Mouse (Mus musculus): Measurements from ENCODE around the gene Asic1. TPM values are rescaled to one million over a fixed set of nuclear protein-coding genes. Genes with fewer than 3 reads are reported as not detected.

Asic1 gene
- polyA plus RNA-seq, 1 experiment from 2014 or later, result 0.13 TPM

- no peaks in the 10 kb centered on the region for H3K36me3 ChIP-seq (ENCODE audit: inconsistent target)
- peaks cover 40% of the 10 kb centered on the region for H3K79me2 ChIP-seq (ENCODE audit: inconsistent target)
- H3K27ac ChIP-seq, result peak overlapping the region; percentile 49
- peak overlapping the region; percentile 41 for H3K4me3 ChIP-seq (ENCODE audit: inconsistent target)
- 35% methylated on average over 9 of the region's 10 CpGs for WGBS (ENCODE audit: missing documents)
Observed at GRCm38 (mm10) chr15:99651984-99652872, 17.9 kb upstream of the Asic1 start.

- Histone ChIP-seq H3K36me3 (ENCODE audit: inconsistent target) (no peaks in the 10 kb centered on the region), H3K4me3 (ENCODE audit: inconsistent target) (no peak overlapping the region), H3K79me2 (ENCODE audit: inconsistent target) (peaks cover 29% of the 10 kb centered on the region), H3K27ac (no peak overlapping the region)
- WGBS (ENCODE audit: missing documents), result 22% methylated on average over 8 of the region's 8 CpGs
Observed at GRCm38 (mm10) chr15:99653291-99653690, 16.9 kb upstream of the Asic1 start.

- H3K36me3 ChIP-seq (ENCODE audit: inconsistent target), result no peaks in the 10 kb centered on the region
- peaks cover 24% of the 10 kb centered on the region for H3K79me2 ChIP-seq (ENCODE audit: inconsistent target)
- no peak overlapping the region for H3K27ac ChIP-seq
- H3K4me3 ChIP-seq (ENCODE audit: inconsistent target), result no peak overlapping the region
- 28% methylated on average over 21 of the region's 21 CpGs for WGBS (ENCODE audit: missing documents)
Observed at GRCm38 (mm10) chr15:99653876-99654275, 16.3 kb upstream of the Asic1 start.

- Histone ChIP-seq H3K4me3 (ENCODE audit: inconsistent target) (no peak overlapping the region), H3K27ac (no peak overlapping the region), H3K36me3 (ENCODE audit: inconsistent target) (no peaks in the 10 kb centered on the region), H3K79me2 (ENCODE audit: inconsistent target) (peaks cover 3% of the 10 kb centered on the region)
- 72% methylated on average over 9 of the region's 9 CpGs for WGBS (ENCODE audit: missing documents)
Observed at GRCm38 (mm10) chr15:99655956-99656355, 14.2 kb upstream of the Asic1 start.

- 74% methylated on average over 2 of the region's 2 CpGs for WGBS (ENCODE audit: missing documents)
- Histone ChIP-seq H3K36me3 (ENCODE audit: inconsistent target) (no peaks in the 10 kb centered on the region), H3K4me3 (ENCODE audit: inconsistent target) (no peak overlapping the region), H3K27ac (no peak overlapping the region), H3K79me2 (ENCODE audit: inconsistent target) (no peaks in the 10 kb centered on the region)
Observed at GRCm38 (mm10) chr15:99658437-99658836, 11.7 kb upstream of the Asic1 start.

- no peaks in the 10 kb centered on the region for H3K79me2 ChIP-seq (ENCODE audit: inconsistent target)
- no peaks in the 10 kb centered on the region for H3K36me3 ChIP-seq (ENCODE audit: inconsistent target)
- WGBS (ENCODE audit: missing documents), result 97% methylated on average over 15 of the region's 15 CpGs
- H3K27ac ChIP-seq, result no peak overlapping the region
- no peak overlapping the region for H3K4me3 ChIP-seq (ENCODE audit: inconsistent target)
Observed at GRCm38 (mm10) chr15:99661121-99661830, 8.9 kb upstream of the Asic1 start.

GRCm38 (mm10) chr15:99662371-99662770, 7.8 kb upstream of the Asic1 start:
- Histone ChIP-seq H3K79me2 (ENCODE audit: inconsistent target) (no peaks in the 10 kb centered on the region), H3K4me3 (ENCODE audit: inconsistent target) (no peak overlapping the region), H3K27ac (no peak overlapping the region), H3K36me3 (ENCODE audit: inconsistent target) (no peaks in the 10 kb centered on the region)
- 85% methylated on average over 7 of the region's 7 CpGs for WGBS (ENCODE audit: missing documents)

GRCm38 (mm10) chr15:99663964-99664599, 6.1 kb upstream of the Asic1 start:
- Histone ChIP-seq H3K79me2 (ENCODE audit: inconsistent target) (no peaks in the 10 kb centered on the region), H3K4me3 (ENCODE audit: inconsistent target) (peak overlapping the region; percentile 7; the same call in 1 of the 2 replicates), H3K27ac (no peak overlapping the region), H3K36me3 (ENCODE audit: inconsistent target) (no peaks in the 10 kb centered on the region)
- WGBS (ENCODE audit: missing documents), result 10% methylated on average over 17 of the region's 17 CpGs

- H3K4me3 ChIP-seq (ENCODE audit: inconsistent target), result peak overlapping the region; percentile 7; the same call in 1 of the 2 replicates
- 2% methylated on average over 44 of the region's 52 CpGs for WGBS (ENCODE audit: missing documents)
- H3K27ac ChIP-seq, result no peak overlapping the region
Observed at GRCm38 (mm10) chr15:99664600-99665451, 5.3 kb upstream of the Asic1 start.

GRCm38 (mm10) chr15:99667544-99667943, 2.6 kb upstream of the Asic1 start:
- WGBS (ENCODE audit: missing documents), result 100% methylated on average over 2 of the region's 2 CpGs

More at GRCm38 (mm10) chr15:99664600-99665451, 5.3 kb upstream of the Asic1 start:
- Histone ChIP-seq H3K36me3 (ENCODE audit: inconsistent target) (no peaks in the 10 kb centered on the region), H3K79me2 (ENCODE audit: inconsistent target) (no peaks in the 10 kb centered on the region)

GRCm38 (mm10) chr15:99668881-99669280, 1.3 kb upstream of the Asic1 start:
- no peak overlapping the region for H3K27ac ChIP-seq
- H3K4me3 ChIP-seq (ENCODE audit: inconsistent target), result no peak overlapping the region
- no peaks in the 10 kb centered on the region for H3K36me3 ChIP-seq (ENCODE audit: inconsistent target)
- WGBS (ENCODE audit: missing documents), result 10% methylated on average over 12 of the region's 12 CpGs
- no peaks in the 10 kb centered on the region for H3K79me2 ChIP-seq (ENCODE audit: inconsistent target)

More at GRCm38 (mm10) chr15:99667544-99667943, 2.6 kb upstream of the Asic1 start:
- no peaks in the 10 kb centered on the region for H3K36me3 ChIP-seq (ENCODE audit: inconsistent target)
- H3K4me3 ChIP-seq (ENCODE audit: inconsistent target), result no peak overlapping the region
- H3K79me2 ChIP-seq (ENCODE audit: inconsistent target), result no peaks in the 10 kb centered on the region
- H3K27ac ChIP-seq, result no peak overlapping the region

- Histone ChIP-seq H3K79me2 (ENCODE audit: inconsistent target) (no peaks in the 10 kb centered on the region), H3K36me3 (ENCODE audit: inconsistent target) (no peaks in the 10 kb centered on the region), H3K27ac (no peak overlapping the region), H3K4me3 (ENCODE audit: inconsistent target) (no peak overlapping the region)
- 17% methylated on average over 1 of the region's 1 CpGs for WGBS (ENCODE audit: missing documents)
Observed at GRCm38 (mm10) chr15:99669392-99669791, 776 bp upstream of the Asic1 start.

GRCm38 (mm10) chr15:99670964-99671670, 949 bp downstream of the Asic1 start:
- Histone ChIP-seq H3K36me3 (ENCODE audit: inconsistent target) (no peaks in the 10 kb centered on the region), H3K27ac (no peak overlapping the region), H3K4me3 (ENCODE audit: inconsistent target) (no peak overlapping the region), H3K79me2 (ENCODE audit: inconsistent target) (no peaks in the 10 kb centered on the region)
- 12% methylated on average over 16 of the region's 17 CpGs for WGBS (ENCODE audit: missing documents)

Data from macrophage (primary cell).